Mouse (Mus musculus) cerebellum, adult 2 months (tissue): ENCODE results near the gene Stx17.

Experiments
- CTCF ChIP-seq: fragments of 200-500 bp; IDR thresholded peaks from 2 replicates; pipeline ENCODE4 v1.5.1; 2011; ENCODE audit warnings: low read depth, mild to moderate bottlenecking, control low read depth, low read length, moderate library complexity, borderline replicate concordance; ENCODE audit not compliant: insufficient read depth
- POLR2A ChIP-seq: fragments of 200-500 bp; IDR thresholded peaks from 2 replicates; pipeline ENCODE4 v1.6.1; 2011; ENCODE audit warnings: low read length, control low read depth, borderline replicate concordance; ENCODE audit not compliant: insufficient read depth

- TF ChIP-seq CTCF (no peak), POLR2A (no peak)
Measured at GRCm38 (mm10) chr4:48108591-48108990, 16.1 kb upstream of the Stx17 start.
